Mouse (Mus musculus) MEL (cell line): Measurements from ENCODE around the gene Mospd3. TPM values are rescaled to one million over a fixed set of nuclear protein-coding genes. Genes with fewer than 3 reads are reported as not detected.

ENCODE experiments used
- DNase-seq: peaks from one replicate; pipeline ENCODE4 v3.0.0; 2011; ENCODE audit warnings: low read depth, low spot score
- H3K27ac ChIP-seq: 2 replicates; pipeline ENCODE4 v1.5.1; 2012; ENCODE audit warnings: low read depth, mild to moderate bottlenecking, control low read depth, low read length, moderate library complexity; ENCODE audit not compliant: control insufficient read depth
- H3K27me3 ChIP-seq, 2 experiments: fragments of 150-350 bp in 1 of 2; sonication (generic) in 1 of 2; 2 replicates each; pipeline ENCODE4 v1.6.1; 2012; ENCODE audit warnings: low read length in 2 of 2, mild to moderate bottlenecking in 2 of 2, improper control_type of control experiment in 1 of 2, moderate library complexity in 1 of 2; ENCODE audit not compliant: insufficient read depth in 2 of 2, control insufficient read depth in 1 of 2
- H3K36me3 ChIP-seq, 2 experiments: 2 replicates each; pipeline ENCODE4 v1.6.1; 2012 to 2014; ENCODE audit warnings: low read length in 2 of 2, improper control_type of control experiment in 1 of 2, inconsistent platforms in 1 of 2, mild to moderate bottlenecking in 1 of 2; ENCODE audit not compliant: insufficient read depth in 2 of 2, control insufficient read depth in 1 of 2
- H3K4me1 ChIP-seq, 2 experiments: fragments of 150-350 bp in 1 of 2; sonication (generic) in 1 of 2; 2 replicates each; pipeline ENCODE4 v1.6.1; 2012; ENCODE audit warnings: low read length in 2 of 2, improper control_type of control experiment in 1 of 2, mild to moderate bottlenecking in 1 of 2; ENCODE audit not compliant: insufficient read depth in 2 of 2, control insufficient read depth in 1 of 2
- H3K4me3 ChIP-seq, 2 experiments: fragments of 150-350 bp in 1 of 2; sonication (generic) in 1 of 2; 2 replicates each; pipeline ENCODE4 v1.5.1; 2012; ENCODE audit warnings: low read depth in 2 of 2, low read length in 2 of 2, mild to moderate bottlenecking in 2 of 2, moderate library complexity in 2 of 2, control low read depth in 1 of 2, improper control_type of control experiment in 1 of 2; ENCODE audit not compliant: control insufficient read depth in 1 of 2, insufficient read depth in 1 of 2
- H3K79me2 ChIP-seq: 2 replicates; pipeline ENCODE4 v1.6.1; 2012; ENCODE audit warnings: mild to moderate bottlenecking, low read length, moderate library complexity; ENCODE audit not compliant: control insufficient read depth, poor library complexity, insufficient read depth
- H3K9ac ChIP-seq: 2 replicates; pipeline ENCODE4 v1.6.1; 2012; ENCODE audit warnings: low read depth, mild to moderate bottlenecking, control low read depth, low read length, moderate library complexity; ENCODE audit not compliant: control insufficient read depth, poor library complexity, severe bottlenecking
- H3K9me3 ChIP-seq: fragments of 150-350 bp; sonication (generic); replicated peaks from 2 replicates; pipeline ENCODE4 v1.6.1; 2012; ENCODE audit warnings: mild to moderate bottlenecking, low read length, improper control_type of control experiment, moderate library complexity; ENCODE audit not compliant: insufficient read depth
- BHLHE40 ChIP-seq: IDR thresholded peaks from 2 replicates; pipeline ENCODE4 v1.6.1; 2012; ENCODE audit warnings: low read depth, mild to moderate bottlenecking, inconsistent platforms, low read length, improper control_type of control experiment, borderline replicate concordance
- CHD1 ChIP-seq: IDR thresholded peaks from 2 replicates; pipeline ENCODE4 v1.6.1; 2012; ENCODE audit warnings: low read depth, mild to moderate bottlenecking, inconsistent platforms, low read length, improper control_type of control experiment
- ELF1 ChIP-seq: IDR thresholded peaks from 2 replicates; pipeline ENCODE4 v1.6.1; 2014; ENCODE audit warnings: low read depth, mild to moderate bottlenecking, inconsistent platforms, low read length, improper control_type of control experiment, moderate library complexity
- EP300 ChIP-seq, 2 experiments: IDR thresholded peaks; 2 replicates each; pipeline ENCODE4 v1.6.1; 2011; ENCODE audit warnings: improper control_type of control experiment in 2 of 2, low read length in 2 of 2, low read depth in 1 of 2, mild to moderate bottlenecking in 1 of 2
- ETS1 ChIP-seq: IDR thresholded peaks from 2 replicates; pipeline ENCODE4 v1.6.1; 2012; ENCODE audit warnings: low read depth, mild to moderate bottlenecking, inconsistent platforms, low read length, improper control_type of control experiment, moderate library complexity
- GABPA ChIP-seq: IDR thresholded peaks from 2 replicates; pipeline ENCODE4 v1.6.1; 2012; ENCODE audit warnings: low read depth, mild to moderate bottlenecking, inconsistent platforms, low read length, improper control_type of control experiment, moderate library complexity
- GATA1 ChIP-seq: IDR thresholded peaks from 2 replicates; pipeline ENCODE4 v1.6.1; 2011; ENCODE audit warnings: low read depth, low read length, improper control_type of control experiment
- JUND ChIP-seq: IDR thresholded peaks from 2 replicates; pipeline ENCODE4 v1.6.1; 2011; ENCODE audit warnings: low read depth, mild to moderate bottlenecking, improper control_type of control experiment, low read length
- KAT2A ChIP-seq: conservative IDR thresholded peaks from 2 replicates; pipeline ENCODE4 v1.6.1; 2012; ENCODE audit warnings: low read depth, low read length, improper control_type of control experiment, inconsistent platforms
- MAX ChIP-seq: IDR thresholded peaks from 2 replicates; pipeline ENCODE4 v1.6.1; 2011; ENCODE audit warnings: low read length, improper control_type of control experiment
- MXI1 ChIP-seq: IDR thresholded peaks from 2 replicates; pipeline ENCODE4 v1.6.1; 2011; ENCODE audit warnings: mild to moderate bottlenecking, low read depth, low read length, improper control_type of control experiment
- MYC ChIP-seq: IDR thresholded peaks from 2 replicates; pipeline ENCODE4 v1.6.1; 2011; ENCODE audit warnings: low read depth, mild to moderate bottlenecking, low read length, improper control_type of control experiment, moderate library complexity
- NELFE ChIP-seq: IDR thresholded peaks from 2 replicates; pipeline ENCODE4 v1.6.1; 2011; ENCODE audit warnings: low read depth, low read length, improper control_type of control experiment
- POLR2A ChIP-seq, 2 experiments: IDR thresholded peaks; 2 replicates each; pipeline ENCODE4 v1.6.1; 2011 to 2012; ENCODE audit warnings: low read length in 2 of 2, mild to moderate bottlenecking in 2 of 2, control low read depth in 1 of 2, improper control_type of control experiment in 1 of 2, low read depth in 1 of 2, moderate library complexity in 1 of 2; ENCODE audit not compliant: control insufficient read depth in 1 of 2, insufficient read depth in 1 of 2, poor library complexity in 1 of 2
- POLR2AphosphoS2 ChIP-seq: IDR thresholded peaks from 2 replicates; pipeline ENCODE4 v1.6.1; 2011; ENCODE audit warnings: low read length, improper control_type of control experiment
- POLR2AphosphoS5 ChIP-seq: IDR thresholded peaks from 2 replicates; pipeline ENCODE4 v1.6.1; 2012; ENCODE audit warnings: low read depth, borderline replicate concordance, mild to moderate bottlenecking, inconsistent platforms, low read length, moderate library complexity, mixed read lengths
- RAD21 ChIP-seq: IDR thresholded peaks from 2 replicates; pipeline ENCODE4 v1.6.1; 2011; ENCODE audit warnings: mild to moderate bottlenecking, low read depth, low read length, improper control_type of control experiment
- RCOR1 ChIP-seq: IDR thresholded peaks from 2 replicates; pipeline ENCODE4 v1.6.1; 2012; ENCODE audit warnings: low read depth, mild to moderate bottlenecking, inconsistent platforms, low read length, improper control_type of control experiment
- SIN3A ChIP-seq: IDR thresholded peaks from 2 replicates; pipeline ENCODE4 v1.6.1; 2012; ENCODE audit warnings: low read length, improper control_type of control experiment, inconsistent platforms
- TAL1 ChIP-seq: IDR thresholded peaks from 2 replicates; pipeline ENCODE4 v1.6.1; 2012; ENCODE audit warnings: mild to moderate bottlenecking, inconsistent platforms, low read length, moderate library complexity, mixed read lengths
- TBP ChIP-seq: IDR thresholded peaks from 2 replicates; pipeline ENCODE4 v1.8.0; 2011; ENCODE audit warnings: low read depth, low read length, improper control_type of control experiment
- TCF12 ChIP-seq: IDR thresholded peaks from 2 replicates; pipeline ENCODE4 v1.6.1; 2014; ENCODE audit warnings: low read depth, mild to moderate bottlenecking, inconsistent platforms, low read length, improper control_type of control experiment, moderate library complexity
- UBTF ChIP-seq: IDR thresholded peaks from 2 replicates; pipeline ENCODE4 v1.6.1; 2012; ENCODE audit warnings: low read depth, mild to moderate bottlenecking, inconsistent platforms, low read length, improper control_type of control experiment, moderate library complexity, borderline replicate concordance; ENCODE audit not compliant: insufficient read depth
- USF2 ChIP-seq, 2 experiments: IDR thresholded peaks; 2 replicates each; pipeline ENCODE4 v1.6.1; 2011 to 2012; ENCODE audit warnings: improper control_type of control experiment in 2 of 2, low read length in 2 of 2, borderline replicate concordance in 1 of 2, inconsistent platforms in 1 of 2, low read depth in 1 of 2, mild to moderate bottlenecking in 1 of 2; ENCODE audit not compliant: insufficient read depth in 1 of 2
- ZMIZ1 ChIP-seq: IDR thresholded peaks from 2 replicates; pipeline ENCODE4 v1.6.1; 2012; ENCODE audit warnings: low read depth, mild to moderate bottlenecking, inconsistent platforms, low read length, improper control_type of control experiment, moderate library complexity
- ZNF384 ChIP-seq: IDR thresholded peaks from 2 replicates; pipeline ENCODE4 v1.6.1; 2012; ENCODE audit warnings: low read depth, mild to moderate bottlenecking, inconsistent platforms, low read length, improper control_type of control experiment
- polyA plus RNA-seq, 2 experiments: library from polyadenylated mRNA; stranded (reverse) in 1 of 2; unstranded in 1 of 2; fragments of >175 nt in 1 of 2; fragments of >200 nt in 1 of 2; gene quantifications; 2 replicates each; pipeline versions ENCODE4 v1.2.1 to v1.2.4; 2012; ENCODE audit warnings: low replicate concordance in 2 of 2, low read depth in 1 of 2; ENCODE audit not compliant: insufficient read length in 2 of 2, insufficient read depth in 1 of 2, missing spikeins in 1 of 2
- total RNA-seq: library from RNA; depleted of rRNA; stranded (reverse); fragments of 300-350 nt; gene quantifications from 2 replicates; pipeline ENCODE4 v1.2.3, GENCODE M21; 2012

Mospd3 gene
- total and polyA plus RNA-seq, 3 experiments = 12.4 to 144 TPM; not detected in 1

- TF ChIP-seq USF2 (IDR thresholded peaks at IDR 0.05; ENCODE audit: borderline replicate concordance in 1 of 2, insufficient read depth in 1 of 2, low read depth in 1 of 2, low read length in 2 of 2) (no peak), RAD21 (no peak), SIN3A (no peak), ELF1 (no peak), POLR2AphosphoS2 (no peak), CHD1 (no peak), BHLHE40 (no peak), TBP (no peak), TAL1 (no peak), UBTF (no peak), GATA1 (no peak), NELFE (no peak), TCF12 (no peak), ETS1 (no peak), GABPA (no peak), MXI1 (no peak), POLR2A (IDR thresholded peaks at IDR 0.05; ENCODE audit: control insufficient read depth in 1 of 2, insufficient read depth in 1 of 2, low read depth in 1 of 2, low read length in 2 of 2, poor library complexity in 1 of 2) (no peak), MYC (no peak)
- Histone ChIP-seq H3K4me1 (no peaks in the 10 kb centered on the region; a peak in 1 of 4 replicates), H3K27me3 (no peaks in the 10 kb centered on the region), H3K9me3 (no peaks in the 10 kb centered on the region), H3K27ac (no peak overlapping the region), H3K9ac (no peak overlapping the region), H3K36me3 (peaks cover 4 to 8% of the 10 kb centered on the region in 2 experiments; a peak in 3 of 4 replicates), H3K79me2 (no peaks in the 10 kb centered on the region), H3K4me3 (no peak overlapping the region)
- DNase-seq = no peak
Measured at GRCm38 (mm10) chr5:137583670-137584169, 17.1 kb downstream of the Mospd3 start.

GRCm38 (mm10) chr5:137582702-137583101 is 18.2 kb downstream of the Mospd3 start:
- no peaks in the 10 kb centered on the region for H3K27me3 ChIP-seq
- no peaks in the 10 kb centered on the region; a peak in 1 of 4 replicates for H3K4me1 ChIP-seq
- no peaks in the 10 kb centered on the region for H3K9me3 ChIP-seq
- H3K36me3 ChIP-seq = peaks cover 4 to 14% of the 10 kb centered on the region in 2 experiments; a peak in 3 of 4 replicates
- no peak overlapping the region for H3K27ac ChIP-seq
- H3K9ac ChIP-seq = no peak overlapping the region
- H3K79me2 ChIP-seq = no peaks in the 10 kb centered on the region
- no peak overlapping the region for H3K4me3 ChIP-seq
- no peak for DNase-seq
- TF ChIP-seq UBTF = no peak
- no peak for TF ChIP-seq ZMIZ1
- TF ChIP-seq POLR2AphosphoS5 = no peak
- TF ChIP-seq POLR2AphosphoS2 = no peak
- TF ChIP-seq BHLHE40 = no peak
- no peak for TF ChIP-seq SIN3A
- no peak for TF ChIP-seq TAL1
- no peak for TF ChIP-seq KAT2A
- TF ChIP-seq MAX = no peak
- no peak for TF ChIP-seq JUND
- TF ChIP-seq MYC = no peak
- TF ChIP-seq ZNF384 = no peak
- TF ChIP-seq MXI1 = no peak
- TF ChIP-seq GATA1 = no peak
- TF ChIP-seq RCOR1 = no peak
- TF ChIP-seq ETS1 = no peak
- no peak for TF ChIP-seq EP300 (IDR thresholded peaks at IDR 0.05; ENCODE audit: low read depth in 1 of 2, low read length in 2 of 2)
